Mouse (Mus musculus): ENCODE measurements around the gene Pms2.

GRCm38 (mm10) chr5:143927875-143928274, 18.1 kb downstream of the Pms2 start, which contains the start of gene Gm42421:
- TF ChIP-seq EP300 (IDR thresholded peaks at IDR 0.05; ENCODE audit: low read depth) (no peak), CTCF (IDR thresholded peaks at IDR 0.05; ENCODE audit: low read depth) (no peak)

Measured in liver, embryonic 14.5 days (tissue).